Mouse (Mus musculus): ENCODE results near the gene Kalrn. TPM values are rescaled to one million over a fixed set of nuclear protein-coding genes. Genes with fewer than 3 reads are reported as not detected.

Kalrn gene
- polyA plus RNA-seq, 1 experiment: 43.0 TPM

DNA sequence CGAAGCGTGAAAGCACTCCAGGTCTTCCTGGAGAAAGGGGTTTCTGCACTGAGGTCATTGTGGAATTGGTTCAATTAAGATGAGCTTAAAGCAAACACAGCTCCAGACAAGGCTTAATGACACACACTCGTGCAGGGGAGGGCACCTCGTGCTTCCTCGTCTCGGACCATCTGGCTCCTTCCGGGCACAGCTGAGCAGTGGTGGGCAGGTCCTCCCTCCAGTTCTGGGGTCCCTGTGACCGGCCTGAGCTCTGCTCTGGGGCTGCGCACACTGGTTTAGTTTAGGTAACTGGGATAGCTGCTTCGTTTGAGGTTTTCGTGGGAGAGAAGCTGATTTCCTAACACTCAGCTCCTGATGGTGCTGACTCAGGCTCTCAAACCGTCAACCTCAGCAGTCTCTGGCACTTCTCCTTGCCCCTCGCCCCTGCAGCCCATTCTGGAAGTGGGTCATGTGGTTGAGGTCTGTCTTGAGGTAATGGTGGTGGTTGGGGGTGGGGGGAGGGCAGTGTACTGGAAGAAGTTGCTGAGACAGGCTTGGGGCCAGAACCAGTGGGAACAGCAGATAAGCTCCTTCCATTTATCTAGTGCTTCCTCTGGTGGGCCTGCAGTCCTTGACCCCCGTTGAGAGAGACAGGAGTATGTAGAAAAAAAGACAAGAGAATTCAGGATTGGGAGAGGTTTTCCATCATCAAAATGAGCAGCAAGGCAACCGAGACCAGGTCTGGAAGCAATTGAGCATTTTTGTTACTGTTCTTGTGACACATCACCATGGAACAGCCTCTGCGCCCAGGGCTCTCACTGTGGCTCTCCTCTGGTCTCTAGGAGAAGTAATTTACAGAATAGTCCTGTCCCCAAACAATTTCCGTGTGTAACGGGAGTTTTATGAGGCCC is 651.0 kb downstream of the Kalrn start:
- peaks cover 6% of the 10 kb centered on the region; the same call in 1 of the 2 replicates for H3K36me3 ChIP-seq (ENCODE audit: control insufficient read depth, insufficient read depth, low read length)
- 49% methylated on average over 18 of the region's 18 CpGs for WGBS
- no peak overlapping the region for H3K4me3 ChIP-seq (ENCODE audit: low read depth, low read length)
- H3K4me1 ChIP-seq (ENCODE audit: control insufficient read depth, insufficient read depth, insufficient read length, low read length): peaks cover 2% of the 10 kb centered on the region; the same call in 1 of the 2 replicates
- no peaks in the 10 kb centered on the region for H3K27me3 ChIP-seq (ENCODE audit: control insufficient read depth, insufficient read depth, low read length)
- peak overlapping the region; percentile 84 for H3K27ac ChIP-seq (ENCODE audit: insufficient read depth, low read depth, low read length)
- TF ChIP-seq CTCF (IDR thresholded peaks at IDR 0.05; ENCODE audit: extremely low read depth, insufficient read length, insufficient replicate concordance, low read depth, low read length): no peak
- TF ChIP-seq POLR2A (IDR thresholded peaks at IDR 0.05; ENCODE audit: low read depth, low read length): no peak

DNA sequence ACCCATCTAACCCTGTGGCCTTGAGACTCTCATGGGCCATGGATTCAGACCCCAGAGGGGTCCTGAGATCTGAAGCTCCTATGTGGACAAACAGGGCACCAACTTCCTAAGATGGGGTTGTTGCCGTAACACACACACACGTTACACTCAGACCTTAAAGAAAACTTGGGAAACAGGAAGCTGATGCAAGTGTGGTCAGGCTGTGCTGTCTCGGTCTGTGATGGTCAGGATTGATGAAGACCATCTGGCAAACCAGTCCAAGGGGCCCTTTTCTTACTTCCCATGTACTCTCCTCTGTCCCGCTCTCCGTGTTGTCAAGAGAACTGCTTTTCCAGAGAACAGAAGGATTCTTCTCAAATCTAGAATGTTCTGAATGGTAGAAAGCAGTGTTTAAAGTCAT is 651.8 kb downstream of the Kalrn start:
- Histone ChIP-seq H3K27ac (ENCODE audit: insufficient read depth, low read depth, low read length) (peak overlapping the region; percentile 84; the same call in 1 of the 2 replicates), H3K27me3 (ENCODE audit: control insufficient read depth, insufficient read depth, low read length) (no peaks in the 10 kb centered on the region), H3K4me1 (ENCODE audit: control insufficient read depth, insufficient read depth, insufficient read length, low read length) (peaks cover 4% of the 10 kb centered on the region; the same call in 1 of the 2 replicates), H3K36me3 (ENCODE audit: control insufficient read depth, insufficient read depth, low read length) (peaks cover 6% of the 10 kb centered on the region; the same call in 1 of the 2 replicates), H3K4me3 (ENCODE audit: low read depth, low read length) (no peak overlapping the region)
- TF ChIP-seq POLR2A (IDR thresholded peaks at IDR 0.05; ENCODE audit: low read depth, low read length) (no peak), CTCF (IDR thresholded peaks at IDR 0.05; ENCODE audit: extremely low read depth, insufficient read length, insufficient replicate concordance, low read depth, low read length) (no peak)
- WGBS: 72% methylated on average over 5 of the region's 5 CpGs

Other genes starting within 250 kb of the Kalrn start
- gene Ropn1, start 76.4 kb upstream of the Kalrn start, polyA plus RNA-seq (2012; rRNA removed): not detected in 2 replicates
- 0.39 and 0.71 TPM in 2 replicates for gene Ccdc14, start 117.1 kb upstream of the Kalrn start, polyA plus RNA-seq (2012; rRNA removed)
- gene Mylk, start 171.7 kb upstream of the Kalrn start, polyA plus RNA-seq (2012; rRNA removed): 265 and 284 TPM in 2 replicates